Mouse (Mus musculus) stomach, postnatal 0 days (tissue): ENCODE measurements around the gene Rhobtb3.

Experiments
- CTCF ChIP-seq: IDR thresholded peaks from 2 replicates; pipeline ENCODE4 v1.5.1; 2016; ENCODE audit warnings: antibody characterized with exemption, low read depth, mild to moderate bottlenecking, moderate library complexity
- EP300 ChIP-seq: optimal IDR thresholded peaks from 2 replicates; pipeline ENCODE3; 2016; ENCODE audit warnings: antibody characterized with exemption

DNA sequence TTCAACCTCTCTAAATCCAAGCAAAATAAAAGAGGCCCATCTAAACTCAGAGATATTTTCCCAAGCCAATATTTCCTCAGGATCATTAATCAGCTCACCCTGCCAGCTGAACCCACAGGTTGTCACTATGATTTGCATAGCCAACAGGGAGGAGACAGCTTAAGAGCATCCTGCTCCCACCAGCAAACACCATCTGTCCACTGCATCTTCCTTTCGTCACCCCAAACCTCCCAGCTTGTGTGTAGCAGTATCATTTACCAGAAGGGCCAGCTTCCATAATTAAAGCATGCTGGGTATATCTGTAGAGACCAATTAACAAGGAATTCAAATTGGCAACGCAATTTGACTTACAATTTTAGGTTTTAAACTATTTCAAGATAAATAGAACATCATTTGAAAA lies 63.2 kb downstream of the Rhobtb3 start:
- TF ChIP-seq CTCF (no peak), EP300 (no peak)
